Mouse (Mus musculus) spleen, adult 2 months (tissue): Measurements from ENCODE around the gene Prkn.

Experiments used
- CTCF ChIP-seq: fragments of 200-500 bp; IDR thresholded peaks from 2 replicates; pipeline ENCODE4 v1.5.1; 2011; ENCODE audit warnings: mild to moderate bottlenecking, inconsistent platforms; ENCODE audit not compliant: insufficient read depth, insufficient read length, insufficient replicate concordance; ENCODE audit errors: extremely low read depth
- POLR2A ChIP-seq: fragments of 200-500 bp; IDR thresholded peaks from 2 replicates; pipeline ENCODE4 v1.6.1; 2011; ENCODE audit warnings: low read depth, low read length, inconsistent platforms

DNA sequence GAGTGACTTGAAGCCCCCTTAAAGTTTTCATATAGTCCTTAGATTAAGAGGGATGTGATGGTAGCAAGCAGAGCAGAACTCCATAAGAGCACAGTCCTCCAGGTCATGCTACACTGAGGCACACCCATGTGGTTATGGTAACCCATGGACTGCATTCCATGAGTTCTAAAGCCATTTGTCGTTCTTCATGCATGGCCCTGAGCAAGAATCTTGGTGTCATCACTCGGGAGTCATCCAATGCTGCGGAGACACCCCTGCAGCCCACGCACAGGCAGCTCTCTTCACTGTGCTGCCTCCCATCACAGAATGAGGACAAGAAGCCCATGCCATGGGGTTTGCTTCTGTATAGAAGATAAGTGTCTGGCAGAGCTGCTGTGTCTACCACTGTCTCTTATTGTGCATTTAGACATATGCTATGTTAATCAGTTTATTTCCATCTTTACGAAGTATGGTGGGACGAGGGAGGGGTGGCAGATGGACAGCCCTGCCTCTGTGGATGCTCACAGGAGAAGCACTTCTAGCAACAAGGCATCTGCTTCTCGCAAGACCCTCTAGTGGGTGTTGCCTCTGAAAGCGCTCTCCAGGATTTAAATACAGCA lies 543.3 kb downstream of the Prkn start:
- TF ChIP-seq POLR2A (no peak), CTCF (no peak)
